Mouse (Mus musculus) testis, adult 2 months (tissue): ENCODE results near the gene Fes. TPM values are rescaled to one million over a fixed set of nuclear protein-coding genes. Genes with fewer than 3 reads are reported as not detected.

Experiments
- H3K27ac ChIP-seq: fragments of 200-500 bp; 2 replicates; pipeline ENCODE4 v1.5.1; 2012; ENCODE audit warnings: low read depth, low read length; ENCODE audit not compliant: control insufficient read depth, insufficient read depth
- H3K27me3 ChIP-seq: fragments of 200-500 bp; 2 replicates; pipeline ENCODE4 v1.6.1; 2012; ENCODE audit warnings: mild to moderate bottlenecking, low read length, moderate library complexity; ENCODE audit not compliant: control insufficient read depth, insufficient read depth
- H3K36me3 ChIP-seq: fragments of 200-500 bp; 2 replicates; pipeline ENCODE4 v1.6.1; 2012; ENCODE audit warnings: mild to moderate bottlenecking, low read length; ENCODE audit not compliant: control insufficient read depth, insufficient read depth
- H3K4me1 ChIP-seq: fragments of 200-500 bp; 2 replicates; pipeline ENCODE4 v1.6.1; 2012; ENCODE audit warnings: low read length; ENCODE audit not compliant: control insufficient read depth, insufficient read depth
- H3K4me3 ChIP-seq: fragments of 200-500 bp; 2 replicates; pipeline ENCODE4 v1.5.1; 2012; ENCODE audit warnings: low read depth, mild to moderate bottlenecking, low read length, moderate library complexity, mixed read lengths; ENCODE audit not compliant: control insufficient read depth
- CTCF ChIP-seq: fragments of 200-500 bp; IDR thresholded peaks from 2 replicates; pipeline ENCODE4 v1.5.1; 2012; ENCODE audit warnings: low read depth, mild to moderate bottlenecking, inconsistent platforms, low read length, moderate library complexity; ENCODE audit not compliant: control insufficient read depth, insufficient read depth, insufficient replicate concordance
- POLR2A ChIP-seq: fragments of 200-500 bp; IDR thresholded peaks from 2 replicates; pipeline ENCODE4 v1.6.1; 2012; ENCODE audit warnings: low read depth, mild to moderate bottlenecking, inconsistent platforms, low read length, moderate library complexity; ENCODE audit not compliant: control insufficient read depth
- polyA plus RNA-seq: library from polyadenylated mRNA; depleted of rRNA; stranded (reverse); fragments of >200 nt; gene quantifications from 2 replicates; pipeline ENCODE4 v1.2.3, GENCODE M21; 2012

Gene Fes
- polyA plus RNA-seq, 1 experiment, result 1.5 TPM

- TF ChIP-seq CTCF (no peak), POLR2A (no peak)
- H3K4me1 ChIP-seq, result peaks cover 9% of the 10 kb centered on the region
- H3K36me3 ChIP-seq, result no peaks in the 10 kb centered on the region
- no peaks in the 10 kb centered on the region for H3K27me3 ChIP-seq
- no peak overlapping the region for H3K4me3 ChIP-seq
- H3K27ac ChIP-seq, result no peak overlapping the region
Observed at GRCm38 (mm10) chr7:80404101-80404894, 16.6 kb upstream of the Fes start.

DNA sequence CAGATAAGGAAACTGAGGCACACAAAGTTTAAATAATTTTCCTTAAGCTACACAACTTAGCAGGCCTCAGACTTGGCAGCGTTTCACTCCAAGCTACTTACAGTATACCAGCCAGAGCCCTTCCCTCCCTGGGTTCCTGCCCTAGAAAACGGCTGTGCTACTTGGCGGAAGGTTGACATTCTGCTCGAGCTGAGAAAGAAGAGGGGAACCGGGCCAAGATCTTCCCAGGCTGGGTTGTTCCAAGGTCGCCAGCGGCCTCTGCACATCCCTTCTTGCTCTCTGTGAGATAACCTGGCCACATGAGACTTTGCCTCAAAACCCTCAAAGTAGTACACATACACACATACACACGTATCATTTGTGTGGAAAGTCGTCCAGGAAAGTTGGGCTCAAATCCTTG, 15.8 kb upstream of the Fes start:
- H3K36me3 ChIP-seq, result no peaks in the 10 kb centered on the region
- TF ChIP-seq POLR2A, result no peak
- no peak for TF ChIP-seq CTCF
- no peak overlapping the region; the same call in 1 of the 2 replicates for H3K27ac ChIP-seq
- H3K4me3 ChIP-seq, result no peak overlapping the region
- no peaks in the 10 kb centered on the region for H3K27me3 ChIP-seq
- peaks cover 9% of the 10 kb centered on the region for H3K4me1 ChIP-seq

- Histone ChIP-seq H3K4me1 (peaks cover 9% of the 10 kb centered on the region), H3K27me3 (no peaks in the 10 kb centered on the region), H3K36me3 (no peaks in the 10 kb centered on the region), H3K4me3 (peak overlapping the region; percentile 78), H3K27ac (peak overlapping the region; percentile 83)
- TF ChIP-seq CTCF (no peak), POLR2A (no peak; the same call in 1 of the 2 replicates)
Observed at GRCm38 (mm10) chr7:80402651-80403321, 15.0 kb upstream of the Fes start.

DNA sequence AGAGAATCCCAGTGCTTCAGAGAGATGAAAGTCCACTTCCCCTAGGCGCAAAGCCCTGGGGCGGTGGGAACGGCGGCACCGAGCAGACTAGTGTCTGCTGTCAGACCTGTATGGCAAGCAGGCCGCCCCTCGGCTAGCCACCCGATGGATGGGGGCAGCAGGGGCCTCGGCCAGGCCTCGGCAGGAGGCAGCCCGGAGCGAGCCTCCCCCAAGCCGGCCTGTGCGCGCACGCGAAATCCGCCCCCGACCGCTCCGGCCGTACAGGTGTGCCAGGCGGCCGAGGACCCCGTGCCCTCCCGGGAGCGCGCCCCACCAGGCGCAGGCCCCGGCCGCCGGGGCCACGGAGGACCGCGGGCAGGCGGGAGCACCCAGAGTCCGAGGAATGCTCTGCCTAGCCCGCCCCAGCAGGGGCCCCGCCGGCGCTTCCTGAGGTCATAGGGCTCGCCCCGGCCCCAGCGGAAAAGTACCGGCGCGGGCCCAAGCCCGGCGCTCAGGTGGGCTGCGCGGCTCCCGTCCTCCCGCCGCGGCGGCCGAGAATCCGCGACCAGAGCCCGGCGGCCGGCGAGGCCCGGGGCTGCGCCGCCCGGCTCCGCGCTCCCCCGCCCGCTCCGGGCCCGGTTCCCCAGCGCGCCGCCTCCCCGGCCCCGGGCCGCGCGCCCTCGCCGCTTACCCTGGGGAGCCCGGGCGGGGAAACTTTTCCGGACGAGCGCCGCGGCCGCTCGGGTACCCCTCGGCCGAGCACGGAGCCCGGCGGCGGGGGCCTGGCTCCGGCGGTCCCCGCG, 14.3 kb upstream of the Fes start:
- Histone ChIP-seq H3K4me1 (peaks cover 9% of the 10 kb centered on the region), H3K27me3 (no peaks in the 10 kb centered on the region), H3K4me3 (peak overlapping the region; percentile 78), H3K27ac (peak overlapping the region; percentile 61), H3K36me3 (no peaks in the 10 kb centered on the region)
- TF ChIP-seq CTCF (no peak), POLR2A (no peak)

DNA sequence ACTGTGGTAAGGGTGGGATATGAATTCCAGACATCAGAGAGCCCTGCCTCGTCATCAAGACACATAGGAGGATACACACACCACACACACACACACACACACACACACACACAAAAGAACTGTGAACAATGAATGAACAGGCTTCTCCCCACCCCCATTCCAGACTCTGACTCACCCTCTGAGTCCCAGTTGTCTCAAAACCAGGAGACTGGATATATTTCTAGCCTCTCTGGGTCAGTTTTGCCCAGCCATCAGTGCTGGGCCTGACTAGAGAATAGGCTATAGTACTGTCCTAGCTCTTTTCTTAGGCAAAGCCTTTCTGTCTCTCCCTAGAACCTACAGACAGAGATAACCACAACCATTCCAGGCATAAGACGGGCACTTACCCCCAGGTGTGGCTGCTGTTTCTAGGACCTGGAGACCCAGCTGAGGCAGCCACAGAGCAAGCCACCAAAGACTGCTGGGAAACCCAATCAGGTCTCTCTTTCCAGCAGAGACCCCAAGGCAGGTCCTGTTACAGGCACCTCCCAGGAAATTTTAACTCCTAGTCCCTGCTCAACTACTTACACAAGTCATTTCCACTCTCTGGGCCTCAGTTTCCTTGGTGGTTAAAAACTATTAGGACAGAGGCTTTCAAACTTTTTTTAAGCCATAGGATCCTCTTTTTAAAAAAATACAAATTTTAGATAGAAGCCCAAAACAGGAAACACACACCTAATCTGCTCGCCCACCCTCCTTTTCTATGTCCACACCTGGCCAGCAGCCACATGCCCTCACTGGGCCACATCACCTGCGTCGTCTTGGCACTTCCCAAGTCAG, 13.5 kb upstream of the Fes start:
- no peaks in the 10 kb centered on the region for H3K27me3 ChIP-seq
- peaks cover 9% of the 10 kb centered on the region for H3K4me1 ChIP-seq
- H3K27ac ChIP-seq, result peak overlapping the region; percentile 61
- peak overlapping the region; percentile 78 for H3K4me3 ChIP-seq
- TF ChIP-seq POLR2A (no peak), CTCF (no peak)
- H3K36me3 ChIP-seq, result no peaks in the 10 kb centered on the region

GRCm38 (mm10) chr7:80400571-80400970, 12.8 kb upstream of the Fes start:
- peaks cover 9% of the 10 kb centered on the region for H3K4me1 ChIP-seq
- TF ChIP-seq POLR2A, result no peak
- TF ChIP-seq CTCF, result no peak
- no peak overlapping the region for H3K27ac ChIP-seq
- H3K36me3 ChIP-seq, result no peaks in the 10 kb centered on the region
- no peak overlapping the region for H3K4me3 ChIP-seq
- no peaks in the 10 kb centered on the region for H3K27me3 ChIP-seq
